Mouse (Mus musculus) kidney, postnatal 4 days (tissue): ENCODE measurements around the gene Scap.
"Not testable (repeated sequence)": the region's sequence is repeated elsewhere in the genome, so short reads cannot be mapped to it uniquely, and the experiment has no call there.

Source experiments
- DNase-seq, 2 experiments: peaks; one replicate each; pipeline ENCODE4 v3.0.0; 2021; ENCODE audit warnings: mixed read lengths in 2 of 2

Gene Scap

DNA sequence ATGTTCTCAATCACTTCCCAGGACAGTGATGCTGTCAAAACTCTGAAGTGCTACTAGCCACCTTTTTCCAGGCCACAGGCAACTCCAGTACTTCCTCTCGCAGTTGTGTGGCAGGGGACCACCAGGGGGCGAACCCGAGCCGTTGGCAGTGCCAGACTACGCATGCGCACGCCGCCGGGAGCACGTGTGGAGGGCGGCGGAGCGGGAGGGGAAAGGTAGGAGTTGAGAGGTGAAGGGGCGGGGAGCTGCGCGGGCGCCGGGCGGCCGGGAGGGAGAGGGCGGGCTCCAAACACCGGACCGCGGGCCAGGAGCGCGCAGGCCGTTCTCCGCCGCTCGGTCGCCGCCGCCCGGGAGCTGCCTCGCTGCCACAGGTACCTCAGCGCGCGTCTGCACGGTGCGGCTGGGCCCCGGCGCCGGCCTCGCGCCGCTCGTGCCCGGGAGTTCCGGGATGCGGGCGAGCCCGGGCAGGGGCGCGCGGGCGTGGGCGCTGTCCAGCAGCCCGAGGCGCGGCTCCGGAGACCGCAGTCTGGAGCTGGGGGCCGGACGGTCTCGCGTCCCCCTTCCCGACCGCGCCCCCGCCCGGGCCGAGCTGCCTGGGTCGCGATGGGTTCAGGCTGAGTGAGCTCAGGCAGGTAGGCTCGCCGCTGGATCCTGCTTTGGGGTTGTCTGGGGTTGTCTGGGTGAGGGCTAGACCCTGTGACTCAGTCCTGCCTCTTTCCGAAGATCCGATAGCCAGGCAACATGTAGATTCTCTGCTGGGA is at the start of gene Scap:
Gene Scap, plus strand, starts transcription at position 154 of the 761 bp plus-strand sequence.
- DNase-seq, result peak; percentile 98 to 99

DNA sequence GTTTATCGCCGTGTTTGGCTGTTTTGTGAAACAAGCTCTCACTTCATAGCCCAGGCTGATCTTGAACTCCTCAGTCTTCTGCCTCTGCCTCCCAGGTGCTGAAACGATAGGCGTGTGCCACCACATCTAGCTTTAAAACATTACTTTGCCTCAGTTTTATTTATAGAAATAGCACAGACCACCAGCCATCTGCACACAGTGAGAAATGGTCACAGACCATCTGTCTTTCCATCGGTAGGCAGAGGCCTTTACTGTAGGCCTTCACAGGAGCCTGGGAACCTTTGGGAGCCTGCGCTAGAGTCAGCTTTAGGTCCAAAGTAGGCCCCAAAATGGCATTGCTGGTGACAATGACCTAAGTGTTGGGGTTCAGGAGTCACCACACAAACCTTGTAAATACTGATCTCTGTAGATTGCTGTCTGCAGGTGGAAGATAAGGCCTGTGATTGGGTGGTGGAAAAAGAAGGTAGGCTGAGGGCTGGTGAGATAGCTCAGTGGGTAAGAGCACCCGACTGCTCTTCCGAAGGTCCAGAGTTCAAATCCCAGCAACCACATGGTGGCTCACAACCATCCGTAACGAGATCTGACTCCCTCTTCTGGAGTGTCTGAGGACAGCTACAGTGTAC is 48.9 kb upstream of the Scap start:
- DNase-seq, result no peak

DNA sequence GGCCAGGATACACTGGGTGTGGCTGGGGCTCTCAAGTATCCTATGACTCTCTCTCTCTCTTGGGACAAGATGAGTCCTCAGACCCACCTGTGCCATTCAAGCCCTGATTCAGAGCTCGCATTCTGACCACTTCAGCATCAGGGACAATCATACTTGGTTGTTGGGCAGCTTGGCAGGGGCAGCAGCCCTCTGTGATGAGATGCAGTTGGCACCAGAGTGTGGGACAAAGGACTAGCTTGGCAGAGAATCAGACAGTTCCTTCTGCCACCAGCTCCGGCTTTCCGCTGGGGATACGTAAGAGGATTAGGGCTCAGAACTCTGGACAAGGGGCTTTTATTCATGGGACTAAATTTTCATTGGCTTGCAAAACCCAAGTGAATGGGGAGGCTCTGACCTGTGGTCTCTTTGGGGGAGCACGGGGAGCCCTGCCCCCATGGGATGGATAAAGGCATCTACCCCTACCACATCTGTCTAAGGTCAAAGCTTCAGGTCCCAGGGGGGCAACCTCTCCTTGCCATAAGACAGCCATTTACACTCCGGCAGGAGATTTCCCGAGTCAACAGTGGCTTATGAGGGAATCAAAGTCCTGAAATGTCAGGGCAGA is 45.7 kb upstream of the Scap start:
- DNase-seq, result no peak

DNA sequence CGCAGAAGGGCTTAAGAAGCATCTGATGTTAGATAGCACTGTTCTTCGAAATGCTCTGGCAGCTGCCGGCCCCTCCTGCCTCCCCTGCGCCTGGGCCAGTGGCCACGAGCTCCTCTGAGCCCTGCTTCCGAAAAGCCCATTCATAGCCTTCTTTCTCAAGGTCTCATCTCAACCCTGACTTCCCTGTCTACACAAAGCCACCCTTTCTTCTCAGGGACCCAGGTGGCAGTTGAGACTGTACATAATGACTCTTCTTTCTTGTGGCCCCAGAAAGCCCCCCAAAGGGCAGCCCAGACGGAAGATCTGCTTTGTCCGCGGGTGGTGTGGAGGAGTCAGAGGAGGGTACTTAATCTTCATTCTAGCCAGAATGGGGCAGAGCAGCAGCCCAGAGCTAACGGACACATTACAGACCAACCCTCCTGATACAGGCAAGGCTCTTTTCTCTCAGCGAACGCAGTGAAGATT is 39.8 kb upstream of the Scap start:
- no peak for DNase-seq

DNA sequence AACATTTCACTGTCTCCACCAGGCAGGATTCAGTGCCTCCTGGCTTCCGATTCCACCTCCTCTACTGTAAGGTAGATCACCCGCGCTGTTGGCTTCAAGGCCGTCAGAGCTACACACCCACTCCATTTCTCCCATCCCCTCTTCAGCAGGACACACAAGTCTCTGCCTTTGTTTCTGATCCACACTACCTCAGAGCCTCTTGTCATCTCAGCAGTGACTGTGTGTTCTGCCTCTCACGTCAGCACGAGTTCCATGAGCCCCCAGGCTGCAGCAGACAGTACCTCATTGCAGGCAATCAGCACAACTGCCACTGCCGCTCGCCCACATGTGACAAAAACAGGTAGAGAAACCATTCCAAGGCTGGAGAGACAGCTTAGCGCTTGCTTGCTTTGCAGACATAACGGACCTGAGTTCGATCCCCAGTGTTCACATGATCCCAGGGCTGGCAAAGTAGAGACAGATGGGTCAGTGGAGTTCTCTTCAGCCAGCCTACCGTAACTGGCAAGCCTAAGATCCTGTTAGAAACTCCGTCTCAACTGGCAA is 39.1 kb upstream of the Scap start:
- no peak for DNase-seq

DNA sequence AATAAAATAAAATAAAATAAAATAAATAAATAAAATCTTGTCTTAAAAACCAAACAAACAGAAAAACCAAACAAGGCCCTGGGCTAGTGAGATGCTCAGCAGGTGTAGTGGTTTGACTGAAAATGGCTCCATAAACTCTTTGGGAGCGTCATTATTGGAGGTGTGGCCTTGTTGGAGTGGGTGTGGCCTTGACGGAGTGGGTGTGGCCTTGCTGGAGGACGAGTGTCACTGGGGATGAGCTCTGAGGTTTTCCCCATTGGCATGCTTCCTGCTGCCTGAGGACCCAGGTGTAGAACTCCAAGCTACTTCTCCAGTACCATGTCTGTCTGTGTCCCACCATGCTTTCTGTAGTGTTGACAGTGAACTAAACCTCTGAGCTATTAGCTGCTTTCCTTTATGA is 38.3 kb upstream of the Scap start:
- DNase-seq, result no peak

DNA sequence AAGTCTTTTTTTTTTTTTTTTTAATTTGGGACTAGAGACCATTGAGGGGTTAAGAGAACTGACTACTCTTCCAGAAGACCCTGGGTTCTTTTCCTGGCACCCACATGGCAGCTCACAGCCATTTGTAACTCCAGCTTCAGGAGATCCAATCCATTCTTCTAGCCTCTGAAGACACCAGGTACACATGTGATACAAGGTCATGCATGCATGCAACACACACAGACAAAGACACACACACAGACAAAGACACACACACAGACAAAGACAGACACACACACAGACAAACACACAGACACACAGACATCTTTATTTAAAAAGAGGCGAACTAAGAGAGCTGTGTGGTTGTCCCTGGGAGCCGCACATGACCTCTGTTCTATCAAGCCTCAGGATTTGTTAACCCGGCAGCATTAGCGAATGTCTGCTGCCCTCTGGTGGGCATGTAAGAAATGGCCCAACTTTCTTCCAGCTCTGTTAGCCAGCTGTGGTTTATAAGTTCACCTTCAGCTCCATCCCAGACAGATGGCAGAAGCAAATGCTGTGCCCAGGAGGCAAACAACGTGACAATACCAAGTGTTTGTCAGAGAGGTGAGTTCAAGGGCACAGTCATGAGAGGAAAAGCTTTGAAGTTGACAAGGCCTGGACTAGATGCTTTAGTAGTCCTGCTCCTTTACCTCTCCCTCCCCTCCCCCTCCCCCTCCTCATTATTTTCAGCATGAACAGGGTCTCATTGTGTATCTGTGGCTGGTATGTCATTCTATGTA is 36.0 kb upstream of the Scap start:
- peak; percentile 87 to 89 for DNase-seq

DNA sequence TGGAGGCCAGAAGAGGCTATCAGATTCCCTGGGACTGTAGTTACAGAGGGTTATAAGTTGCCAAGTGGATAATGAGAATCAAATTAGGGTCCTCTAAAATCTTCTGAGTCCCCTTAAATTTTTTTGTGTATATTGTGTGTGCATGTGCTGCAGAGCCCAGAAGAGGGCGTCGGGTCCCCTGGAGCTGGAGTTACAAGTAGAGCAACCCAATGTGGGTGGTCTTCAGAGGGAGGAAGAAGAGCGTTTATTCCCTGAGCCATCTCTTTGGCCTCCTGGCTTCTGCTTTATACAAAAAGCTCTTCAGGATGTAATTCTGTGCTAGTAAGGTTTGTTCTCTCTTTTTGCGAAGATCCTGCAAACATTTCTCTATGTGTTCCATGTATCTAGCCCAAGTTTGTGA is 28.6 kb upstream of the Scap start:
- peak; percentile 34 to 65 for DNase-seq

DNA sequence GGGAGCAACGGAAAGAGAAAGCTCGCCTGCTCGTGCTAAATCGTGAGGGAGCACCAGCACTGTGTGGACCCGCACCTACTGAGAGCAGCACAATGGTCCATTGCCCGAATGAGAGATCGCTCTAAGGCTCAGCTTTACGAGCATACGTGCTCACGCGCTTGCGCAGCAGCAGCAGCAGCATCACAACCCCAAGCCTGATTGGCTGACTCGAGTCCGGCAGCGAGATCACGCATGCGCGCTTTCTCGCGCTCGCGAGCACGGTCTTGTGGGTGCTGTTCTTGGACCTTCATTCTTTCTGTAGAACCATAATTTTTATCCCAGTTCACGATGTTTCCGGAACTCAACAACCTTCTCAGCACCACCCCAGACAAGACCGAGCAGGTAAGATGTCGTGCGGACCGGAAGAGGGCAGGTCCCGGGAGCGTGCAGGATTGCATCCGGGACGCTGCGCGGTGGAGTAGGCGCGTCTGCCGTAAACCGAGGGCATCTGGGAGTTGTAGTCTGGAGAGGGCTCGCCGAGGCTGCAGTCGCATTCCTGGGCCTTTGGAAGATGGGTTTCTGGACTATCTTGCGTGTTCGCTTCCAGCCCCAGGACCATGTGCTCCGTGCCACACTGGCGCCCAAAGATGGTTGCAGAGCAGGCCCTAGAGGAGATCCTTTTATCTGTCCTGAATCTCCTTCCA is 28.0 kb upstream of the Scap start, which contains the start of gene Elp6:
Gene Elp6, plus strand, starts transcription at position 205 of the 683 bp plus-strand sequence.
- peak; percentile 89 to 94 for DNase-seq

DNA sequence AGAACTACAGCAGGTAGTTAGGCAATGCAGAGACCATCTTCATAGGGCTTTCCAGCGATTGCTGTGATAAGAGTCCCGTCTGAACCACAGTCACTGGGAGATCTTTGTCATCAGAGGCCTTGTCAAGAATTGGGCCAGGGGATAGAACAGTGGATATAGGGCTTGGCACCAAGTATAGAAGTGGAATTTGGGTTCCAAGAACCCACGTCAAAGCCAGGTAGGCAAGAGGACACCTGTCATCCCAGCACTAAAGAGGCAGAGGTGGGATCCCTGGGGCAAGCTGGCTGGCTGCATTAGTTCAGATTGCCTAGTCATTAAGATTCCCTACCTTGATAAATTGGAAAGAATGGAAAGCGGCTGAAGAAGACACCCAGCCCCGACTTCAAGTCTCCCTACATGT is 26.7 kb upstream of the Scap start:
- no peak for DNase-seq

DNA sequence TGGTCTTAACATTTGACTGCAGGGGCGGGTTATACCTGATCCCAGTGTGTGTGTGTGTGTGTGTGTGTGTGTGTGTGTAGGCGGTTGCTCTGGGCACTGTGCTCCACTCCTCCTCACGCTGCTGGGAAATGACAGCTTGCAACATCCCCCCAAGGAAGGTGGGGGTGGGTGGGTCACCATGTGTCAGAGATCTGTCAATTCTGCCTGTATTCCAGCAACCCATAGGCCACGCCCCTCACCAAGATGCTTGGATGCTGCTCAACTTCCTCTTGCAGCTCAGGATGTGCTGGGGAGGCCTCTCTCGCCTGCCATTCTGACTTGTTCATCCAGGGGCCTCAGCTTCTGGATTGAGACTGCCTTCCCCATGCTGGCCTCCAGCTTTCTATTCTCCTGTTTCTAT is 18.4 kb upstream of the Scap start:
- DNase-seq, result peak; percentile 21 to 43

DNA sequence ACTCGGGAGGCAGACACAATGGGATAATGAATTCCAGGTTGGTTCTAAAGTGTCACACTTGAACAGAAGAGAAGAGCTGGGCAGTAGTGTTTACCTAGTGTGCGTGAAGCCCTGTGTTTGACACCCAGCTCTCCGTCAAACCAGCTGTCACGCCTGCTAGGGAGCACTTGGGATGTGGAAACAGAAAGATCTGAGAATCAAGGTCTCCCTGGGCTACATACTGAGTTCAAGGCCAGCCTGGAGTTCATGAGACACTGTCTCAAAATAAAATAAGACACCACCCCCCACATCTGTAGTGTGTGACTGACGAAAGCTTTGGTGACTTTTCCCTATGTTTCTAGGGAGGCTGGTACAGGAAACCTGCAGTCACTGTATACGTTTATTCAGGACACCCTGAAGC is 17.7 kb upstream of the Scap start:
- no peak for DNase-seq

DNA sequence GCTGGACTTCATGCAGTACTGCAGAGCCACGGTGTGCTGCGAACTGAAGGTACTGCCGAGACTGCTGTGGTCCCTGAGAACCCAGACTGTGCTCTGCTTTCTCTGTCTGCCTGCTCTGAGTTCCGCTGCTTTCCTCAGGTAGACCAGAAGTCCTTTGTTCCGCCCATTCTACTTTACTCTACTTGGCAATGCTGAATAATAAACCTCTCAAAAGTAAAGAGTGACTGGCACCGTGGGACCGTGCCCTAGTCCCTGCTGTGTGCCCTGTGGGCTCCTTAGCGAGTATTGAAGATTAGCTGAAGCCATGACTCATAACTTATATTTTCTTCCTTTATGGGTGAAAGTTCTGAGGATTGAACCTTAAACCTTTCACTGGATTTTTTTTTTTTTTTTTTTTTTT is 17.2 kb upstream of the Scap start:
- DNase-seq, result no peak

DNA sequence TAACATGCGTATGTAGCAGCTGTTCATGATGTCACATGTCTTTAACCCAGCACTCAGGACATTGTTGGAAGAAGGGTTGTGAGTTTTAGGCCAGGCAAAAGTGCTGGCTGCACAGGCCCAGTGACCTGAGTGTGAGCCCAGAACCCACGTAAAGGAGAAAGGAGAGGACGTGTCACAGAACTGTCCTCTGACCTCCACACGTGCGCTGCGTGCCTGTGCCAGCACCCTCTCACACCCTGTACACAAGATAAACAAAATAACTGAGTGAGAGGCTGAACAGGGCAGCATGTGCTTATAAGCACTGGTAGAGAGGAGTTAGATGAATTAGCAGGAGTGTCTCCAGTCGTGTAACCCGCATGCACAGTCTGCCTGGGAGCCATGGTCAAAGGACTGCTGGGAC is 16.6 kb upstream of the Scap start:
- DNase-seq, result no peak

DNA sequence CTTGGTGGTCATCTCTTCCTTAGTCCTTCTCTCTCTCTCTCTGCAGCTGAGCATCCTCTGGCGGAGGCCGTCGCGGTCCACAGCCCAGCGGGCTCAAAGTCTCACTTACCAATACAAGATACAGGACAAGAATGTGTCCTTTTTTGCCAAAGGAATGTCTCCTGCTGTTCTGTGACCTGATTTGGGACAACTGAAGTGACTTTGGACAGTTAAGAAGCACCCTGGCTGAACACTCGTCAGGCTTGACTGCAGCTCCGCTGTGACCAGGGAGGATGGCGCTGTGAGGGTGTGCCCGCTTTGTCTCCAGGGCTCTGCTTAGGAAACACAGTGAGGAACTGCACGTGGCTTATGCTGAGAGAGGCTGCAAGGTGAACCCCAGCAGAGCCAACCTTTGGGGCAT is 12.3 kb upstream of the Scap start:
- DNase-seq, result peak; percentile 18 to 36

DNA sequence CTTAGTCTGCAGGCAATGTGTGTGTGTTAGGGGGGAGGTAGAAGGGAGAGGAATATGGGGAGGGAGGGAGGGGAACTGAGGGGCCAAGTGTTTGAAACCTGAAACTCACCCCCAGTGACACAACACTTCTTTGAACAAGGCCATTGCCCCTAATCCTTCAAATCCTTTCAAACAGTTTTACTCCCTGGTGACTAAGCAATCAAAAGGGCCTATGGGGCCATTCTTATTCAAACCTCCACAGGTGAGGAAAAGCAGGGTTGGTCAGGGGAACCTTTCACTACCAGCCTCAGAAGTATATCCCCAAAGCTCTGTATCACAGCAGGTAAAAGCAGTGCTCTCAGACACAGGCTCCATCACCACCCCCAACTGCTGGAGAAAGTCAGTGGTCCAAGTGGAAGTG is 10.1 kb upstream of the Scap start:
- no peak for DNase-seq

DNA sequence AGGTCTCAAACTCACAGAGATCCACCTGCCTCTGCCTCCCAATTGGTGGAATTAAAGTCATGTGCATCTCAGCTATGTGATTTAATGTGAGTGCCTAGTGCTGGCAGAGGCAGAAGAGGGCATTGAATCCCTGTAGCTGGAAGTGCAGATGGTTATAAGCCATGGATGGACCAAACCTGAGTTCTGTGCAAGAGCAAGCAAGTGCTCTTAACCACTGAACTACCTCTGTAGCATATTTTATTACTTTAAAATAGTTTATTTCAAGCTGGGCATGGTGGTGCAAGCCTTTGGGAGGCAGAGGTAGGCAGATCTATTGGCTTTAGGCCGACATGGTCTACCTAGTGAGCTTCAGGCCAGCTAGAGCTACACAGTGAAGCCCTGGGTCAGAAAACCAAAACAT is 8.9 kb upstream of the Scap start:
- DNase-seq, result no peak

DNA sequence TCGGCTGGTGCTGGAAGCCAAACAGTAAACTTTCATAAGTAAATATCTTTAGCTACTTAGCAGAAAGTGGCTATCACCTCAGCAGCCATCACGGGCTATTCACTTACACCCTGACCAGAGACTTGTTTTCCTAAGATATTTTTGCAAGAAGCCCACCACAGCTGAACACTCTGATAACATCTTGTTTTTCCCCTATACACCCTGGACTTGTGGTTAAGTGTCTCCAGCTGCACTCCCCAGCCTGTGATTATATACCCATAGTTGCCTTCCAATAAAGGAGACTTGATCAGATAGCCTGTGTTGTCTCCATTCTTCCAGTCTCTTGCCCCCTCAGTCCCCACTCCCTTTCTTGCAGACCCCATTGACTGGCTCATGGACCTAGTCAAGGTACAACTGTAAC is 4.9 kb upstream of the Scap start:
- DNase-seq, result no peak

DNA sequence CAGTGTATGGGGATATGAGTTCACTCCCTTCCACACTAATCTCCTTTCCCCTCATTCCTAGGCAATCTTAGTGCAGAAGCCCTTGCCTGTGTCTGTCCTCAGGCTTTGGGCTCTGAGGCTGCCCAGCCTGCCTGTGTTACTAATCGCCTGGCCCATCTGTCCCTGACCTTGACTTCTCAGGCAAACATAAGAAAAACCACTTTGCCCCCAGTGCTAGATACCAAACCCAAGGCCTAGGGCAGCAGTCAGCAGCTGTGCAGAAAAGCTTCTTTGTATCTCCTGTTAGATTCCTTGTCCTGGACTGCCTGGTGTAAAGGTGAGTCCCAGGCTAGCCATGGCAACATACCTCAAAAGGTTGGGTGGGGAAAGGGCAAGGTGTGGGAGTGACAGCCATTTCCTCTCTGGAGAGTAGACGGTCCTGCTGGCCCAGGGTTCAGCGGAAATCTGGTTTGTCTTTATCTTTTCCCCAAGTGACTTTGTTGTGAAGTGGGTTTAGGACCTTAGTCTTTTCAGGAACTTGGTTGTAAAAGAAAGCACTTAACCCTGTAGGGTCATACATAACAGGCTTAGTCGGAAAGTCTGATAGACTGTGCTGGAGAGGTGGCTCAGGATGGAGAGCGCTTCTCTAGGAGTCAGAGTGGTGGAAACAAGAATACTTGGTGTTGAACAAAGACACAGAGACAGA is 4.0 kb upstream of the Scap start:
- no peak for DNase-seq

DNA sequence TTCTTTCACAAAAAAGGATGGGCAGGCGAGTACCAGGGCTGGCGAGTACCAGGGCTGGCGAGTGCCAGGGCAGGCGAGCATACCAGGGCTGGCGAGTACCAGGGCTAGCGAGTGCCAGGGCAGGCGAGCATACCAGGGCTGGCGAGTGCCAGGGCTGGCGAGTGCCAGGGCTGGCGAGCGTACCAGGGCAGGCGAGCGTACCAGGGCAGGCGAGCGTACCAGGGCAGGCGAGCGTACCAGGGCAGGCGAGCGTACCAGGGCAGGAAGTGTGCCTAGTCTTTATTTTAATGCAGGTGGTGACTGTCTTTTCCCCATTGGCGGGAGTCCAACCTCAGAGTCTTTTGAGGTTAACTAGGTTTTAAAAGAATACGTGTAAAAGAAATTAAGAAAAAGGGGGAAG is 3.4 kb upstream of the Scap start:
- no peak for DNase-seq

DNA sequence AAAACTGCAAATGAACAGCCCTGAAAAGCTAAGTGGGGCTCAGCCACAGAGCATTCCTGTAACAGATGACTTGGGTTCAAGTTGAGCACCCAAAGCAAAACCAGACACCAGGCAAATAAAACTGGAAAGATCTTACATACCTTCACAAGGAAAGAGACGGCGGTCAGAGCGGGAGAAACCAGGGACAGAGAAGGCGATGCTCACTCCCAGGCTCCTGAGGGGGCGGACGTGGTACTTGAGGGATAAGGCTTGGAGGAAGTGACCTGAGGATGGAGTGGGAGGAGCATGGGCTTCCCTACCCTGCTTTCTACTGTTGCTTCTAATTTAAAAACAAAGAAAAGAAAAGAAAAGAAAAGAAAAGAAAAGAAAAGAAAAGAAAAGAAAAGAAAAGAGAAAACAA is 2.7 kb upstream of the Scap start:
- no peak for DNase-seq

DNA sequence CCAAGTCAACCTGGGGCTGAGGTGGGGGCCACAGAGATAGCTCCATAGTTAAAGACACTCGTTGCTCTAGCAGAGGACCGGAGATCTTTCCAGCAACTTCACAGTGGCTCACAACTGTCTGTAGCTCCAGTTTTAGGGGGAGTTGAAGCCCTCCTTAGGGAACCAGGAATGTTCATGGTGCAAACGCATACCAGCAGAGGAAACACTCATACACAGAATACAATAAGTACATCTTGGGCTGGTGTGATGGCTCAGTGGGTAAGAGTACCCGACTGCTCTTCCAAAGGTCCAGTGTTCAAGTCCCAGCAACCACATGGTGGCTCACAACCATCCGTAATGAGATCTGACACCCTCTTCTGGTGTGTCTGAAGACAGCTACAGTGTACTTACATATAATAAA is 2.2 kb upstream of the Scap start:
- DNase-seq, result not testable (repeated sequence)
